Mouse (Mus musculus) embryonic stem cell, embryonic (primary cell): ENCODE data around the gene Phlda1.

Experiments
- CTCF ChIA-PET, 4 experiments: fragments of 300-600 bp in 2 of 4; fragments of 350-600 bp in 2 of 4; sonication (Branson Sonifier 250); formaldehyde crosslinking; loops; one replicate each; lab custom pipeline; 2022; ENCODE audit warnings: inconsistent platforms in 2 of 4; lab: Charles Lee
- POLR2A ChIA-PET, 4 experiments: fragments of 300-600 bp in 2 of 4; fragments of 350-600 bp in 2 of 4; sonication (Branson Sonifier 250); formaldehyde crosslinking; loops; one replicate each; lab custom pipeline; 2022; ENCODE audit warnings: antibody characterized with exemption in 4 of 4, inconsistent platforms in 1 of 4; lab: Charles Lee

The Phlda1 gene

DNA sequence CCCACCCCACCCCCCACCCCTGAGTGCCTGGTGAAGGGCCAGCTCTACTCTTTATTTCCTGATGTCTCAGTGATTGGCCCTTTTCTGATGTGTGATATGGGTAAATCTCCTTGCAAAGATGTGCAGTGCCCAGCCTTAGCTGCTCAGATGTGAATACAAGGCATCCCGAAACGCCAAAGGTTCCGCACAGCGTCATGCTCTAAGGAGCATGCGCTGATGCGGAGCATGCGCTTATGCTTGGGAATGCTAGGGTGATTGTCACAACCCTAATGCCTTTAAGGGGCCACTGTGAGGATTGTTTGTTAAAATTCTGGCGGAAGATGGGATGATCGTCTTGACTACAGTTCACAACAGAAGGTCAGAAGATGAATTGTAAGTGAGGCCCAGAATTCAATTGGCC, 34.6 kb downstream of the Phlda1 start:
- CTCF ChIA-PET, result no interaction called here
- POLR2A ChIA-PET, result interaction anchor here in 3 of 4 experiments (0.6 to 1.5 kb wide), 4 partner anchors 35 to 392 kb away, joined by 3 to 5 read pairs (median 3); partner anchors contain the start of gene Phlda1 (in 1 of the 3)

DNA sequence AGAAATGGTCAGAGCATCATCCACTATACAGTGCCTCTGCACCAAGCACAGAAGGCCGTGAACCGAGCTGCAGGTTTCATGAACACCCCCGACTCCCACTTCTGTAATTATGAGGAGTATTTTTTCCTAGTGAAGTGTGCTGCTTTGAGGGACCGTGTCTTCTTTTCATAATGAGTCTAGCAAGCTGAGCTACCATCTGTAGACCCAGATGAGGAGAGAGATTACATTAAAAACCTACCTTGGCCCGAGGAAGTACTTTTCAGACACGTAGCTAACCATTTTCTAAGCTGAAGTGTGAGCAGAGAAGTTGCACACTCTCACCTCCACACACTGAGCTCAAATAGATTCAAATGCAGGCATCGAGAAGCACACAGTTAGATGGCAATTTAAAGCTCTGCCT, 37.0 kb downstream of the Phlda1 start:
- ChIA-PET POLR2A (no interaction called here), CTCF (interaction anchor here in 1 of 4 experiments (0.7 kb wide), 1 partner anchor 173 kb away, joined by 3 read pairs; no protein-coding TSS in a partner anchor)

DNA sequence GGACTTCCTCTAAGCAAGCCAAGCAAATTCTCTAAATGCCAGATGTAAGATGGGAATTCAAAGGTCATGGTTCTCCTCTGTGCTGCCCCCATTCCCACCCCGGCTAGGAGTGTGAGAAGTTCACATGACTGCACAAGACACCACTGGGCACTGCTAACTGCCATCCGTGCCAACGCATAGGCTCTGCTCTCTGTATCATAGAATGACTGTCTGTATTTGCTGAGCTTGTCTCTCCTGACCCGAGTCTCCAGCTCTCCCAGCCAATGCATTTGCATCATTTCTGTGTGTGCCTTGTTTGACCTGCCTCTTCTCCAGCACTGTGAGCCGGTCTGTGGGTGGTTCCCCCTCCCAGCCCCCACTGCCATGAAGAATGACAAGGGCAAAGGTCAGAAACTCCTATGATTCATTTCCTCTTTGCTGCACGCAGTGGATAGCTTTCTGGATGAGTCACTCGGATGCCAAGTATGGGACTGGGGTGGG, 37.7 kb downstream of the Phlda1 start:
- ChIA-PET CTCF (interaction anchor here in 1 of 4 experiments (0.7 kb wide), 1 partner anchor 172 kb away, joined by 3 read pairs; no protein-coding TSS in a partner anchor), POLR2A (interaction anchor here in 1 of 4 experiments (0.6 kb wide), 1 partner anchor 420 kb away, joined by 12 read pairs; no protein-coding TSS in a partner anchor)

- CTCF ChIA-PET, result no interaction called here
- POLR2A ChIA-PET, result interaction anchor here in 1 of 4 experiments (0.6 kb wide), 1 partner anchor 419 kb away, joined by 12 read pairs; no protein-coding TSS in a partner anchor
Measured at GRCm38 (mm10) chr10:111544311-111544710, 38.2 kb downstream of the Phlda1 start.

- ChIA-PET POLR2A (no interaction called here), CTCF (no interaction called here)
Measured at GRCm38 (mm10) chr10:111545648-111546047, 39.6 kb downstream of the Phlda1 start.

- ChIA-PET CTCF (no interaction called here), POLR2A (no interaction called here)
Measured at GRCm38 (mm10) chr10:111547881-111548372, 41.8 kb downstream of the Phlda1 start.

DNA sequence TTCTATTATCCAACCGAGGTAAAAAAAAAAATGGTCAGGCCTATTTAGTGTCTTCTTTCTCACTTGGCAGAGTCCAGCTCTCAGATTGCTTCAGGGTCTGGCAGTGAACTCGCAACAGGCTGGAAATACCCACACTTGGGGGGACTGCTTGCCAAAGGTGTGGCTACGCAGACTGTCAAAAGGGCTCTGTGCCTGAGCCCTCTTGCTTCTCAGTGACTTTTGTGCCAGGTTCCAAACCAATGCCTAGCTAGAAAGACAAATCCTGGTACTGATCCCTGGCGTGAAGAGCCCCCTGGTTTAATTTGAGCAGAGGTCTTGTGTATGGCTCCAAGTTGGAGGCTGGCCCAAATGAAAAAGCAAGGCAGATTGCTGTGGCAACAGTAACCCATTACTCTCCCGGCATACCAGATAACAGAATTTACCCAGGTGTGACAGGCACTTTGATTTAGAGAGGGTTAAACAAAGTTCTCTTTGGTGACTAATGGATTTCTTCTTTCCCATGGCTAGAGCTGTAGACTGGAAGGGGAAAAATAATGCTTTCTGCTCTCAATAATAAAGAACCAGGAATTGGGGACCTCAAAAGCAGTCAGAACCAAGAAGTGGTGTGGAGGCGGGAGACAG, 44.1 kb downstream of the Phlda1 start:
- ChIA-PET CTCF (no interaction called here), POLR2A (interaction anchor here in 2 of 4 experiments (0.6 to 0.7 kb wide), 2 partner anchors 15 to 144 kb away, joined by 3 to 6 read pairs; no protein-coding TSS in a partner anchor)

DNA sequence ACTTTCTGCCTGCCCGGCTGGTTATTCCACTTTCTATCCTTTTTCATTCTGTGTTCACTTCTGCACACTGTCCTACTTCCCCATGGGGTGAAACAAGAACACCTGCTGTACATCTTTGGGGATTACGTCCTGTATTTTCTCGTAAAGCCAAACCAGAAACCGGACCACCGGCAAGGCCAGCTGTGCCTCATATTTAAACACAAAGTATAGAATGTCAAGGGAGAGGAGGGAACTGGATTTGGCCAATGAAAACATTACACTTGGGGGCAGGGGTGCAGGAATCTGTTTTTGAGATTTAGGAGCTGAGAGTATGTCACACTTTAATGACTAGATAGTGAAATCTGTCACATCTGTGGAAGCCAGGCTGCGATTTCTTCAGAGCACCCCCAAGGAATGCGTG, 47.6 kb downstream of the Phlda1 start:
- CTCF ChIA-PET, result no interaction called here
- POLR2A ChIA-PET, result no interaction called here

GRCm38 (mm10) chr10:111554651-111555050, 48.6 kb downstream of the Phlda1 start:
- POLR2A ChIA-PET, result no interaction called here
- CTCF ChIA-PET, result no interaction called here

GRCm38 (mm10) chr10:111558211-111558610, 52.1 kb downstream of the Phlda1 start:
- ChIA-PET POLR2A (interaction anchor here in 2 of 4 experiments (0.8 to 1.0 kb wide), 3 partner anchors 22 to 335 kb away, joined by 3 to 7 read pairs (median 3); no protein-coding TSS in a partner anchor), CTCF (no interaction called here)
